Mouse (Mus musculus): ENCODE data around the gene Hdac9.

- TF ChIP-seq CTCF (IDR thresholded peaks at IDR 0.05; ENCODE audit: low read depth, low read length) (no peak), TAL1 (conservative IDR thresholded peaks at IDR 0.05; ENCODE audit: low read depth, low read length) (no peak), POLR2AphosphoS5 (IDR thresholded peaks at IDR 0.05; ENCODE audit: insufficient replicate concordance, low read depth, low read length) (no peak)
Observed at GRCm38 (mm10) chr12:34408139-34408538, 508.8 kb downstream of the Hdac9 start.
